ENCODE assay signal across 8 mouse cellular contexts in the genomic region with DNA sequence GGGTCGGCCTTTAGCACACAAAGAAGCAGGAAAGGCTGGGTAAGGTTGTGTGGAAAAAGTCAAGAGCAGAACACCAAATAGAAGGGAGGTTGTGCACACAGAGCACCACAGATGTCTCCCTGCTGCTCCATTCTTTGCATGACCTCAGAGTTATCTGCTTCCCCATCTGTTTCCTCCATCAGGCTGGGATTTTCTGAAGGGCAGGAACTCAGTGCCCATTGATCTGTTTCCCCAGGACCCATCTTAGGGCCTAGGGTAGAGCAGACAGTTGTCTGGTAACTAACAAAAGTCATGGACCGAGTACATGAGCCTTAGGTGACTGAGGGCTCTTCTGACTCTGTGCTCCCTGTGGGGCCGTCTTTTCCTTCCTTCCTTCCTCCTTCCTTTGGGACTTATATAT. TPM values are rescaled to one million over a fixed set of nuclear protein-coding genes. Genes with fewer than 3 reads are reported as not detected.
DNase-seq lines count a peak whose midpoint lies in the region; ATAC-seq and TF ChIP-seq lines count a peak whose summit lies in the region.

No protein-coding gene starts in this region.

- intact Hi-C loops in left cerebral cortex, adult 2 months (cut with DNase I) = no loop called here

- ATAC-seq in embryonic facial prominence, embryonic 13.5 days (ENCODE audit: insufficient number of reproducible peaks, insufficient read depth, low FRiP score, low TSS enrichment, low read depth) = no peak
- ATAC-seq in common myeloid progenitor, adult 5-6 weeks (replicated peaks; ENCODE audit: low read depth, poor library complexity, severe bottlenecking) = peak; percentile 49
- no peak for ATAC-seq in liver, embryonic 12.5 days

- no peak overlapping the region for H3K4me3 ChIP-seq in embryonic facial prominence, embryonic 13.5 days
- H3K4me3 ChIP-seq in embryonic facial prominence, embryonic 10.5 days = no peak overlapping the region
- H3K4me3 ChIP-seq in left cerebral cortex, adult 2 months = no peak overlapping the region
- H3K4me3 ChIP-seq in liver, embryonic 12.5 days = no peak overlapping the region

- H3K27me3 ChIP-seq in embryonic facial prominence, embryonic 13.5 days = no peaks in the 10 kb centered on the region
- no peaks in the 10 kb centered on the region for H3K27me3 ChIP-seq in embryonic facial prominence, embryonic 10.5 days (replicated peaks; ENCODE audit: low read depth, poor library complexity, severe bottlenecking)
- H3K27me3 ChIP-seq in liver, embryonic 12.5 days (replicated peaks) = no peaks in the 10 kb centered on the region

- peaks cover 65% of the 10 kb centered on the region for H3K36me3 ChIP-seq in embryonic facial prominence, embryonic 13.5 days
- H3K36me3 ChIP-seq in embryonic facial prominence, embryonic 10.5 days (replicated peaks) = peaks cover 97% of the 10 kb centered on the region
- no peaks in the 10 kb centered on the region for H3K36me3 ChIP-seq in liver, embryonic 12.5 days

- H3K9ac ChIP-seq in embryonic facial prominence, embryonic 13.5 days = no peak overlapping the region
- no peak overlapping the region for H3K9ac ChIP-seq in liver, embryonic 12.5 days

- peaks cover 68% of the 10 kb centered on the region for H3K4me1 ChIP-seq in embryonic facial prominence, embryonic 13.5 days
- H3K4me1 ChIP-seq in embryonic facial prominence, embryonic 10.5 days = peaks cover 34% of the 10 kb centered on the region
- H3K4me1 ChIP-seq in liver, embryonic 12.5 days = peaks cover 70% of the 10 kb centered on the region

- TF ChIP-seq CTCF in left cerebral cortex, adult 2 months (IDR thresholded peaks at IDR 0.05) = no peak

- no peak overlapping the region for H3K4me2 ChIP-seq in embryonic facial prominence, embryonic 13.5 days
- H3K4me2 ChIP-seq in liver, embryonic 12.5 days = no peak overlapping the region

- DNase-seq in embryonic facial prominence, embryonic 10.5 days (ENCODE audit: low spot score) = no peak
- DNase-seq in left cerebral cortex, adult 2 months (ENCODE audit: extremely low spot score in 1 of 2, low spot score in 2 of 2) = no peak
- no peak for DNase-seq in left cerebral cortex, adult 18-20 months (ENCODE audit: low spot score in 2 of 2)
- no peak for DNase-seq in right cerebral cortex, adult 2 months (ENCODE audit: low spot score in 2 of 2)
- DNase-seq in MN1 (ENCODE audit: low spot score) = no peak

- 0 out of 2 replicates have a peak overlapping the region, but pooled peaks have one; percentile 28 for H3K27ac ChIP-seq in embryonic facial prominence, embryonic 13.5 days
- H3K27ac ChIP-seq in embryonic facial prominence, embryonic 10.5 days (replicated peaks) = no peak overlapping the region
- peak overlapping the region; percentile 53; the same call in 1 of the 2 replicates for H3K27ac ChIP-seq in left cerebral cortex, adult 2 months
- H3K27ac ChIP-seq in liver, embryonic 12.5 days = 0 out of 2 replicates have a peak overlapping the region, but pooled peaks have one; percentile 11

- 74% methylated on average over 3 of the region's 3 CpGs for WGBS in embryonic facial prominence, embryonic 13.5 days
- 83% methylated on average over 3 of the region's 3 CpGs for whole genome bisulfite sequencing in embryonic facial prominence, embryonic 10.5 days
- 20% methylated on average over 3 of the region's 3 CpGs for WGBS in liver, embryonic 12.5 days (ENCODE audit: insufficient replicate concordance)

- no peaks in the 10 kb centered on the region for H3K9me3 ChIP-seq in embryonic facial prominence, embryonic 13.5 days
- H3K9me3 ChIP-seq in embryonic facial prominence, embryonic 10.5 days = no peaks in the 10 kb centered on the region
- no peaks in the 10 kb centered on the region for H3K9me3 ChIP-seq in liver, embryonic 12.5 days (replicated peaks)

RNA-seq across cellular contexts. Expression of a gene that starts 10.5 kb away (rescaled TPM):
- polyA plus RNA-seq in embryonic facial prominence, embryonic 13.5 days (2015; fragmentation: Nextera tagmentation; extraction: Ambion mirVana) = 63.9 and 64.0 TPM in 2 replicates
- polyA plus RNA-seq in embryonic facial prominence, embryonic 10.5 days (2016; fragmentation: Nextera tagmentation; extraction: Ambion mirVana) = 80.9 and 81.8 TPM in 2 replicates
- 100 to 1,000 TPM; 117 to 123 TPM for total RNA-seq in left cerebral cortex, adult 2 months (2021)
- total RNA-seq in left cerebral cortex, adult 18-20 months (2021) = 100 to 1,000 TPM; 109 to 113 TPM
- total RNA-seq in common myeloid progenitor, adult 5-6 weeks (2017) = 35.5 and 41.5 TPM in 2 replicates
- 11.7 and 16.0 TPM in 2 replicates for polyA plus RNA-seq in liver, embryonic 12.5 days (2016; fragmentation: Nextera tagmentation; extraction: Ambion mirVana)
